Mouse (Mus musculus): ENCODE measurements around the gene Gm49391.

- TF ChIP-seq POLR2A (IDR thresholded peaks at IDR 0.05; ENCODE audit: insufficient read length, low read depth) (no peak), TCF3 (IDR thresholded peaks at IDR 0.05; ENCODE audit: insufficient read length, low read depth) (no peak), MAX (IDR thresholded peaks at IDR 0.05; ENCODE audit: low read depth) (no peak), MYOG (IDR thresholded peaks at IDR 0.05; ENCODE audit: control insufficient read depth in 1 of 3, insufficient read depth in 1 of 3, insufficient read length in 2 of 3, low read depth in 2 of 3) (no peak), MYOD1 (IDR thresholded peaks at IDR 0.05; ENCODE audit: control insufficient read depth in 1 of 3, insufficient read length in 2 of 3, low read depth in 2 of 3) (no peak)
Measured at GRCm38 (mm10) chr13:60892301-60892700, 44.1 kb downstream of the Gm49391 start.
